Mouse (Mus musculus): Measurements from ENCODE around the gene Vps54. TPM values are rescaled to one million over a fixed set of nuclear protein-coding genes. Genes with fewer than 3 reads are reported as not detected.

Vps54 gene
- polyA plus RNA-seq, 1 experiment from 2014 or later: 14.9 TPM

GRCm38 (mm10) chr11:21309516-21309915 lies 70.4 kb downstream of the Vps54 start:
- ATAC-seq (ENCODE audit: insufficient number of reproducible peaks, low FRiP score, low TSS enrichment, low read depth): no peak
- no peaks in the 10 kb centered on the region for H3K9me3 ChIP-seq (ENCODE audit: control insufficient read depth, low read length)
- no peak overlapping the region for H3K27ac ChIP-seq (replicated peaks; ENCODE audit: low read depth, low read length)
- DNase-seq (ENCODE audit: low spot score): no peak
- no peak overlapping the region for H3K4me3 ChIP-seq (ENCODE audit: low read depth, low read length)
- H3K9ac ChIP-seq (ENCODE audit: low read length): no peak overlapping the region
- 79% methylated on average over 6 of the region's 6 CpGs for WGBS
- no peaks in the 10 kb centered on the region for H3K4me1 ChIP-seq (ENCODE audit: control insufficient read depth, insufficient read depth, low read length)
- peaks cover 2% of the 10 kb centered on the region; the same call in 1 of the 2 replicates for H3K36me3 ChIP-seq (ENCODE audit: control insufficient read depth, insufficient read depth, low read length)
- no peak overlapping the region for H3K4me2 ChIP-seq (ENCODE audit: low read depth, severe bottlenecking)
- no peaks in the 10 kb centered on the region for H3K27me3 ChIP-seq (ENCODE audit: control insufficient read depth, insufficient read depth, low read length)

- DNase-seq (ENCODE audit: low spot score) (no peak), ATAC-seq (ENCODE audit: insufficient number of reproducible peaks, low FRiP score, low TSS enrichment, low read depth) (no peak)
- H3K4me2 ChIP-seq (ENCODE audit: low read depth, severe bottlenecking): no peak overlapping the region
- no peak overlapping the region for H3K4me3 ChIP-seq (ENCODE audit: low read depth, low read length)
- no peaks in the 10 kb centered on the region for H3K27me3 ChIP-seq (ENCODE audit: control insufficient read depth, insufficient read depth, low read length)
- 91% methylated on average over 9 of the region's 9 CpGs for WGBS
- H3K4me1 ChIP-seq (ENCODE audit: control insufficient read depth, insufficient read depth, low read length): no peaks in the 10 kb centered on the region
- H3K9ac ChIP-seq (ENCODE audit: low read length): no peak overlapping the region
- H3K36me3 ChIP-seq (ENCODE audit: control insufficient read depth, insufficient read depth, low read length): peaks cover 2% of the 10 kb centered on the region
- no peaks in the 10 kb centered on the region for H3K9me3 ChIP-seq (ENCODE audit: control insufficient read depth, low read length)
- no peak overlapping the region for H3K27ac ChIP-seq (replicated peaks; ENCODE audit: low read depth, low read length)
These were observed 75.0 kb downstream of the Vps54 start for GRCm38 (mm10) chr11:21313922-21314657.

- no peaks in the 10 kb centered on the region for H3K4me1 ChIP-seq (ENCODE audit: control insufficient read depth, insufficient read depth, low read length)
- ATAC-seq (ENCODE audit: insufficient number of reproducible peaks, low FRiP score, low TSS enrichment, low read depth): no peak
- H3K9me3 ChIP-seq (ENCODE audit: control insufficient read depth, low read length): no peaks in the 10 kb centered on the region
- 90% methylated on average over 3 of the region's 3 CpGs for WGBS
- H3K4me3 ChIP-seq (ENCODE audit: low read depth, low read length): no peak overlapping the region
- no peak overlapping the region for H3K9ac ChIP-seq (ENCODE audit: low read length)
- no peak overlapping the region for H3K27ac ChIP-seq (replicated peaks; ENCODE audit: low read depth, low read length)
- no peak overlapping the region for H3K4me2 ChIP-seq (ENCODE audit: low read depth, severe bottlenecking)
- no peaks in the 10 kb centered on the region for H3K27me3 ChIP-seq (ENCODE audit: control insufficient read depth, insufficient read depth, low read length)
- no peaks in the 10 kb centered on the region; the same call in 1 of the 2 replicates for H3K36me3 ChIP-seq (ENCODE audit: control insufficient read depth, insufficient read depth, low read length)
- DNase-seq (ENCODE audit: low spot score): no peak
These were observed 82.5 kb downstream of the Vps54 start for GRCm38 (mm10) chr11:21321577-21321976.

- peaks cover under 1% of the 10 kb centered on the region; the same call in 1 of the 2 replicates for H3K36me3 ChIP-seq (ENCODE audit: control insufficient read depth, insufficient read depth, low read length)
- no peaks in the 10 kb centered on the region for H3K27me3 ChIP-seq (ENCODE audit: control insufficient read depth, insufficient read depth, low read length)
These were observed 83.3 kb downstream of the Vps54 start for GRCm38 (mm10) chr11:21322349-21322748.

GRCm38 (mm10) chr11:21325781-21326180 lies 86.7 kb downstream of the Vps54 start:
- no peaks in the 10 kb centered on the region for H3K27me3 ChIP-seq (ENCODE audit: control insufficient read depth, insufficient read depth, low read length)
- no peak overlapping the region for H3K27ac ChIP-seq (replicated peaks; ENCODE audit: low read depth, low read length)
- ATAC-seq (ENCODE audit: insufficient number of reproducible peaks, low FRiP score, low TSS enrichment, low read depth): no peak
- H3K4me2 ChIP-seq (ENCODE audit: low read depth, severe bottlenecking): no peak overlapping the region
- H3K9ac ChIP-seq (ENCODE audit: low read length): no peak overlapping the region
- H3K9me3 ChIP-seq (ENCODE audit: control insufficient read depth, low read length): no peaks in the 10 kb centered on the region
- no peaks in the 10 kb centered on the region for H3K4me1 ChIP-seq (ENCODE audit: control insufficient read depth, insufficient read depth, low read length)
- 96% methylated on average over 5 of the region's 5 CpGs for whole genome bisulfite sequencing
- no peak overlapping the region for H3K4me3 ChIP-seq (ENCODE audit: low read depth, low read length)
- DNase-seq (ENCODE audit: low spot score): no peak
- peaks cover 6% of the 10 kb centered on the region; the same call in 1 of the 2 replicates for H3K36me3 ChIP-seq (ENCODE audit: control insufficient read depth, insufficient read depth, low read length)

More at GRCm38 (mm10) chr11:21322349-21322748, 83.3 kb downstream of the Vps54 start:
- H3K4me3 ChIP-seq (ENCODE audit: low read depth, low read length): no peak overlapping the region
- ATAC-seq (ENCODE audit: insufficient number of reproducible peaks, low FRiP score, low TSS enrichment, low read depth): no peak
- H3K9me3 ChIP-seq (ENCODE audit: control insufficient read depth, low read length): no peaks in the 10 kb centered on the region
- H3K9ac ChIP-seq (ENCODE audit: low read length): no peak overlapping the region
- no peaks in the 10 kb centered on the region for H3K4me1 ChIP-seq (ENCODE audit: control insufficient read depth, insufficient read depth, low read length)
- H3K4me2 ChIP-seq (ENCODE audit: low read depth, severe bottlenecking): no peak overlapping the region
- H3K27ac ChIP-seq (replicated peaks; ENCODE audit: low read depth, low read length): no peak overlapping the region
- WGBS: 84% methylated on average over 3 of the region's 3 CpGs
- DNase-seq (ENCODE audit: low spot score): no peak

- ATAC-seq (ENCODE audit: insufficient number of reproducible peaks, low FRiP score, low TSS enrichment, low read depth): no peak
- no peak for DNase-seq (ENCODE audit: low spot score)
- Histone ChIP-seq H3K9me3 (ENCODE audit: control insufficient read depth, low read length) (no peaks in the 10 kb centered on the region), H3K27ac (replicated peaks; ENCODE audit: low read depth, low read length) (no peak overlapping the region), H3K9ac (ENCODE audit: low read length) (no peak overlapping the region), H3K4me3 (ENCODE audit: low read depth, low read length) (no peak overlapping the region), H3K27me3 (ENCODE audit: control insufficient read depth, insufficient read depth, low read length) (no peaks in the 10 kb centered on the region), H3K36me3 (ENCODE audit: control insufficient read depth, insufficient read depth, low read length) (peaks cover 6% of the 10 kb centered on the region; the same call in 1 of the 2 replicates), H3K4me2 (ENCODE audit: low read depth, severe bottlenecking) (no peak overlapping the region), H3K4me1 (ENCODE audit: control insufficient read depth, insufficient read depth, low read length) (no peaks in the 10 kb centered on the region)
- WGBS: 71% methylated on average over 2 of the region's 2 CpGs
These were observed 87.7 kb downstream of the Vps54 start for GRCm38 (mm10) chr11:21326770-21327169.

GRCm38 (mm10) chr11:21327486-21327885 lies 88.4 kb downstream of the Vps54 start:
- DNase-seq (ENCODE audit: low spot score) (no peak), ATAC-seq (ENCODE audit: insufficient number of reproducible peaks, low FRiP score, low TSS enrichment, low read depth) (no peak)
- Histone ChIP-seq H3K9ac (ENCODE audit: low read length) (no peak overlapping the region), H3K36me3 (ENCODE audit: control insufficient read depth, insufficient read depth, low read length) (peaks cover 6% of the 10 kb centered on the region; the same call in 1 of the 2 replicates), H3K4me1 (ENCODE audit: control insufficient read depth, insufficient read depth, low read length) (no peaks in the 10 kb centered on the region), H3K27me3 (ENCODE audit: control insufficient read depth, insufficient read depth, low read length) (no peaks in the 10 kb centered on the region), H3K4me3 (ENCODE audit: low read depth, low read length) (no peak overlapping the region), H3K4me2 (ENCODE audit: low read depth, severe bottlenecking) (no peak overlapping the region), H3K27ac (replicated peaks; ENCODE audit: low read depth, low read length) (no peak overlapping the region), H3K9me3 (ENCODE audit: control insufficient read depth, low read length) (no peaks in the 10 kb centered on the region)
- 96% methylated on average over 5 of the region's 5 CpGs for WGBS

- H3K4me1 ChIP-seq (ENCODE audit: control insufficient read depth, insufficient read depth, low read length): no peaks in the 10 kb centered on the region
- H3K9ac ChIP-seq (ENCODE audit: low read length): no peak overlapping the region
- no peak for DNase-seq (ENCODE audit: low spot score)
- H3K27ac ChIP-seq (replicated peaks; ENCODE audit: low read depth, low read length): no peak overlapping the region
- H3K9me3 ChIP-seq (ENCODE audit: control insufficient read depth, low read length): no peaks in the 10 kb centered on the region
- H3K36me3 ChIP-seq (ENCODE audit: control insufficient read depth, insufficient read depth, low read length): peaks cover 6% of the 10 kb centered on the region; the same call in 1 of the 2 replicates
- ATAC-seq (ENCODE audit: insufficient number of reproducible peaks, low FRiP score, low TSS enrichment, low read depth): no peak
- no peaks in the 10 kb centered on the region for H3K27me3 ChIP-seq (ENCODE audit: control insufficient read depth, insufficient read depth, low read length)
- H3K4me3 ChIP-seq (ENCODE audit: low read depth, low read length): no peak overlapping the region
- no peak overlapping the region for H3K4me2 ChIP-seq (ENCODE audit: low read depth, severe bottlenecking)
- 91% methylated on average over 5 of the region's 5 CpGs for WGBS
These were observed 89.1 kb downstream of the Vps54 start for GRCm38 (mm10) chr11:21328141-21328540.
